Mouse (Mus musculus) left cerebral cortex, postnatal 14 days (tissue): ENCODE measurements at regions not wholly inside any gene's neighbourhood (a gene's known extent, or its start where the extent isn't known, plus 50 kb on each side); places are given as distances from the start of the nearest gene placed in this dataset.

Experiments
- DNase-seq, 2 experiments: peaks; one replicate each; pipeline ENCODE4 v3.0.0; 2021 to 2022; ENCODE audit warnings: low spot score in 2 of 2, mixed read lengths in 1 of 2
- intact Hi-C: fragments of 180-260 bp; cut with DNase I; formaldehyde crosslinking; loops from one replicate; pipeline ENCODE4 v1.15.1; 2025
- microRNA-seq, 2 experiments: library from miRNA; unstranded; fragments of <30 nt; microRNA quantifications; one replicate each; pipeline ENCODE4 v1.2.0; 2022

- no peak for DNase-seq
- intact Hi-C loops: no loop called here
Measured at GRCm38 (mm10) chr2:94590494-94590893, 152.6 kb upstream of the Api5 start.

GRCm38 (mm10) chr2:94587255-94587654, 149.3 kb upstream of the Api5 start:
- no peak for DNase-seq
- intact Hi-C loops: no loop called here

GRCm38 (mm10) chr2:94571646-94572045, 133.7 kb upstream of the Api5 start:
- intact Hi-C loops: no loop called here
- peak; percentile 35 to 45 for DNase-seq

DNA sequence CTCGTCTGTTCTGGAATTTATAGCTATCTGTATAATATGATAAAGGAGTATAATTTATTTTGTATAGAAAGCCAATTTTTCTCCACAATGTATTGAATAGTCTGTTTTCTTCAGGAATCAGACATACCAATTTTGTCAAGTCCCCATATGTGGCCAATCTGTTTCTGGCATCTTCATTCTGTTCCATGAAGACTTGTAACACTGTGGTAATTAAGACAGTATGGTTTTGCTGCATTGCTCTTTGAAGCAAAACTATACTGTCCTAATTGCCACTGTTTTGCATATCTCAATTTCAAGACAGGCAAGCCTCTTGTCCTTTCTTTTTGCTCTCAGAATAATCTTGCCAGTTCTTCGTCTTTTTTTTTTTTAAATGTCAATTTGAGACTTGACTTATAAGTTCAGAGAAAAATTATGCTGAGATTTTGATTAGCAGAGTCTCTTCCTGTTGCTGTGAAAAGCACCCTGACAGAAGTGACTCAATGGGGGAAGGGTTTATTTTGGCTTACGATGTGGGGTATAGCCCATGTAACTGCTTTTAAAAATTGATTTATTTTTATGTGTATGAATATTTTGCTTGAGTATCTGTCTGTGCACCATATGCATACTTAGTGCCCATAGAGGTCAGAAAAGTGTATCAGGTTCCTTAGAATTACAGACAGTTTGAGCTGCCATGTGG, 103.4 kb upstream of the Api5 start:
- intact Hi-C loops: no loop called here
- DNase-seq: no peak

- intact Hi-C loops: no loop called here
Measured at GRCm38 (mm10) chr2:94536631-94537030, 98.7 kb upstream of the Api5 start.

GRCm38 (mm10) chr2:94531175-94531574, 93.2 kb upstream of the Api5 start:
- intact Hi-C loops: no loop called here
- DNase-seq: no peak

More at GRCm38 (mm10) chr2:94536631-94537030, 98.7 kb upstream of the Api5 start:
- no peak for DNase-seq

DNA sequence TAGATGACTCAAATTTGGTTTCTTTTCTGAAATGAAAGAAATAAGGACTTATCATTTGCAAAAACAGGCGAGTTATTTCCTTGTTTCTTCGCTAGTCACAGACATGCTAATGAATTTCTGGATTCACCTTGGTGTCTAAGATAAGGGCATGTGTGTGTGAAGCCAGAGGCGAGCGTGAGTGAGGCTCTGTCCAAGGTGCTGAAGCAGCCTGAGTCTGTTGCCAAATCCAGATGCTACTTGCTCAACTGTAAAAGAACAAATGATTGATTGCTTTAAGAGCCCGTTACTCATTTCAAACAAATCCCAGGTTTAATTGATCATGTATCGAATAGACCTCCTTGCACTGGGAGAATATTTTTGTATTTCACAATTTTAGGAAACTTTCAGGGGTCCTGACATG, 86.6 kb upstream of the Api5 start:
- no peak for DNase-seq
- intact Hi-C loops: no loop called here

DNA sequence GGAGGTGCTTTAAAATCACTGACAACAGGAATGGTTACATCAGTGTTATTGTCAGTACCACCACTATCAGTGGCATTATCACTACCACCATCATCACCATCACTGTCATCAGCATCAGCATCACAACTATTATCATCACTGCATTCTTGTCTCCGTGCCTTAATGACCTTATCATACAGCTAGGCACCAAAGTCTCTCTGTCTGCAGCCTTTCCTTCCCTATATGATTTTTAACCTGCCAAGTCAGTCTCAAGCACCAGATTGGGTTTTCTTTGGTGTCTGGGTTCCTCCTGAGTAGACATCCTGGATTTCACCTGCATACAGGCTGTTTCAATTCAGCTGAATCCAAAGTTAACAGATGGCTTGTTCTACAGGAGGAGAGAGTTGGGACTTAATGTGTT, 78.9 kb upstream of the Api5 start:
- DNase-seq: no peak
- intact Hi-C loops: no loop called here

GRCm38 (mm10) chr2:94512027-94512426, 74.1 kb upstream of the Api5 start:
- DNase-seq: peak; percentile 9 to 57
- intact Hi-C loops: no loop called here

DNA sequence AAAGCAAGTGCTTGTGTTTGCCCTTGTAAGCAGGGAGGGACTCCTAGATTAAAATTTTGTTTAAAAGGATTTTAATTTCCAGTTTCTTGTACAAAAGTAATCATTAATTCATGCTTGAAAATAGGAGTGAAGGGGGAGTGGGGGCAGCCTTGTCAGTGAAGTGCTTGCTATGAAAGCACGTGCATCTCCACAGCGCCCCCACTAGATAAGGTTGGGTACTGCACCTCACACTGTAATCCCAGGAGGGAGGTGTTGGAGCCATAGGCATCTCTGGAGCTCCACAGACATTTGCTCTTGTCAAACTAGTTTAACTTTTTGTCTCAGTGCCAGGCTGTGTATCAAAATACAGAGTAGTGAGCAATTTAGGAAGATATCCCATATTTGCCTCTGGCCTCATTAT, 62.7 kb upstream of the Api5 start:
- intact Hi-C loops: no loop called here
- no peak for DNase-seq

DNA sequence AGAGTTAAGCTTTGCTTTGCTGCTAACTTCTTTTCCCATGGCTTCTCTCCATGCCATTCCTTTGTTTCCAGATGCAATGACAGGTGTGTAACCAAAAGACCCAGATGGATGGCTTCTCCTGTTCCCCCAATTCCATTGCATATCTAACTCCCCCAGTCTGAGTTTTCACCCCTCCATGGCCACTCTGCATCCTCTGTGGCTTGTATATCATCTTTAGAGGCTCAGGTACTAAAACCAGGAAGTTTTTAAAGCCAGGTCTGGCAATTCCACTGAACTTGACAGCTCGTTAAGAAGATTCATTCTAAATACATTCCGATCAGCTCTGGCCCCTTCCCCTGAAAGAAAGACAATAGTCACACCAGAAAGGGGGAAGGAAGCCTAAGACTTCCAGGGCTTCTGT, 60.6 kb upstream of the Api5 start:
- no peak for DNase-seq
- intact Hi-C loops: no loop called here

Small RNA genes in the stretch of these regions (microRNA-seq; reads per million reads assigned to microRNA genes)
- 0 reads per million in 2 experiments for gene Gm44461
